Mouse (Mus musculus) cerebellum, adult 8-10 months (tissue): ENCODE results near the gene Gm10972.
"Not testable (repeated sequence)": the region's sequence is repeated elsewhere in the genome, so short reads cannot be mapped to it uniquely, and the experiment has no call there.

ENCODE experiments used
- DNase-seq: peaks from one replicate; pipeline ENCODE4 v3.0.0; 2022

Gm10972 gene

DNA sequence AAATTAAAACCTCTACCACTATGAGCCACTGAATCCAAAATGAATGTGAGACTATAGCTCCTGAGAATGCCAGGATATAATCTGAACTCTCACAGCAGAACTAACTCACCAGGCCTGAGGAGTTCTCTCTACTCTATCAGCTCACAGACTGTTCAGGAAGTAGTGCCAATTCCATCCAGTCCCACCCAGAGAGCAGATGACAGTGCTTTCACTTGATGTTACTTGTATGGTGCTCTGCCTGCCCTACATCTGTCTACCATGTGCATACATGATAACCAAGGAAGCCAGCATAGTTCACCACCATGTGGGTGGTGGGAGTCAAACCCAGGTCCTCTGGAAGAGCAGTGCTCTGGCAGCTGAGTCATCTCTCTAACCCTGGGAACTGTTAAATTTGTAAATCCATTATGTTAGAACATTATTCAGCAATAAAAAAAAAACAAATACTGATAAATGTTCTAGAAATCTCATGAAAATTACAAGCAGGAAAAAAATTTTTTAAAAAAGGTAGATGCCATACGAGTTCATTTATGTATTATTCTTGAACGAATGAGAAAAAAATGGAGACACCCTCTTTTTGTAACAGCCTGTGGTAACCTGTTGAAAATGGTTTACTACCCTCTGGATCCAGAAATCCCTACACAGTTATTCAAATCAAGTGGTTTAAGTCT is at the start of gene Gm10972:
Gm10972 (plus strand) TSS at position 618 of the 668 bp plus-strand sequence.
- DNase-seq: not testable (repeated sequence)

DNA sequence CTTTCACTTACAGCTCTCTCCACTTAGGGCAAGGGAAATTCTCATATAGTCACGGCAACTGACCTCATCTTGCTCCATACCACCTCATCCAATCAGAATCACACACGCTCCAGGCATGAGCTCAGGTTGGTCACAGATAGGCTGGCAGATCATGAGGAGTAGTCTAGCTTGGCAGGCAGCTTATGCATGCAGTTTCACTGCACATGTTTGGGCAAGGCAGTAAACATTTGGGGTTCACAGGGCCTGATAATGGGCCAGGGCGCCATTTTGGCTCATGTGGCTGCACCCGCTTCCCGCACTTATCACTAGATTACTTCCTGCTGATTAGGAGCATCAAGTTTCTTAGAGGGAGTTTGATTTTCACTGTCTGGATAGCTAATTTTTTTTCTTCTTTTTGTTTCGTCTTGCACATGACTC is 47.0 kb upstream of the Gm10972 start:
- no peak for DNase-seq

DNA sequence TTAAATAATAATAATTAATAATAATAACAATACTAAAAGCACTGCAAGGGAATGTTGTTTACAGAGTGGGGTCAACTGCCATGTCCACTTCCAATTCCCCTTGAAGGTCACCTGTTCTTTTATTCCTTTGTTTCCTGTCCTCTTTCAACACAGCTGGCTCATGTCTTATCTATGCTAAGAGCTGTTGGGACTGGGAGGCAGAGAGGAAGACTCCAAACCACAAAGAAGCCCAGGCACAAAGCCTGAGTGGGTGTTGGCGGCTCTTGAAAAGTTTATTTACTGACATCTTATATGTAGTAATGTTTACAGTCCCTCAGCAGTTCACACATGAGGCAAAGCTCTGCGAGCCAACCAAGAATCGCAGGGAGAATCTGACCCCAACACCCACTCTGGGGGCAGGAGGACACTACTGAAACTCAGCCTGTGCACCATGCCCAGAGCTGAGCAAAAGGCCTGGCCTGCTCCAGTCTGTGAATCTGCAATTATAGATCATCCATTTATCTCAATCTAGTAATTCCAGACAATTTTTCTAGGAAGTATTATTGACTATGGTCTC is 45.6 kb upstream of the Gm10972 start:
- no peak for DNase-seq

DNA sequence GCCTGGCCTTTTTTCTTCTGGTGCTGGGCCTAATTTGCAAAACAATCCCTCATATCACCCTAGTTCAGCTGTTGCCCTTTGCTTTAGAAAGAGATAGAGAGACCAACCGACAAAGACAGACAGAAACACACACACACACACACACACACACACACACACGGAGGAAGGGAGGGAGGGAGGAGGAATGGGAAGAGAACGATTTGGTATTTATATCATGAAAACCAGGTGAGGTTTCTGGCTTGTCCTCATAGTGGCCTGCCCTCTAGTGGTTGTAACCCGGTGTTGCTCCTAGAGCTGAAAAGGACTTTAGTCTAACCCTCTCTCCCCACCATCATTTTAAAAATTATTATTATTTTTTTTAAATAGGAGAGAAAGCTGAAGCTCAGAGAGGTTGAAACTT is 41.0 kb upstream of the Gm10972 start:
- peak; percentile 65 for DNase-seq

DNA sequence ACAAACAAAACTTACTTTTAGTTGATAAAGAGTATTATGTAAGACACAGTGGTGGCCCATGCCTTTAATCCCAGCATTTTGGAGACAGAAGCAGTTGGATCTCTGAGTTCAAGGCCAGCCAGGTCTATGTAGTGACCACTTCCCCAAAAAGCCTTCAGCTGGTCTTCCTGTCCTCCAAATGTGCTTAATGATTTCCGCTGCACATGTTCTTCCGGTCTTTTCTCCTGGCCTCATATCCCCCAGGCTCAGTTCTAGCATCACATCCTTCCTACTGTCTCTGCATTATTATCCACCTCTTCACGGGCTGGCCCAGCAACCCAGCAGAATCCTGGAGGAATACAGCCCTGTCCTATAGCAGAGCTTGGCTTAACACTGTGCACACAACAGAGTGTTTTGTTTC is 33.3 kb upstream of the Gm10972 start:
- no peak for DNase-seq

DNA sequence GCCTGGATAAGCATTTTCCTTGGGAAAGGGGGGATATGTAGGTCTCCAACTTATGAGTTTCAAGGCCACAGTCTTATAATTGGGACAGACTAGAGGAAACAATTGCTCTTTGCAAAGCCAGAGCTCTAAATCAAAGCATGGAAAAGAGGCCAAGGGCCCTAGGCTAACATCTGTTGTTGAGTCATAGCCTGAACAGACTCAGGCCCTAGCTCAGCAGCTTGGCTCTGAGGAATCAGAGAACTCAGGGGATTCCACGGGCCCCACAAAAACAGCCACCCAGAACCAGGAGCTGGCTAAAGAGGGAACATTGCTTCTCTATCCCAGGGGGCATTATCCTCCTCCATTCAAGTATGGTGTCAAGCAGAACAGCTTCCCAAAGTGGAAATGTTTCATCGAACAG is 32.3 kb upstream of the Gm10972 start:
- DNase-seq: no peak

DNA sequence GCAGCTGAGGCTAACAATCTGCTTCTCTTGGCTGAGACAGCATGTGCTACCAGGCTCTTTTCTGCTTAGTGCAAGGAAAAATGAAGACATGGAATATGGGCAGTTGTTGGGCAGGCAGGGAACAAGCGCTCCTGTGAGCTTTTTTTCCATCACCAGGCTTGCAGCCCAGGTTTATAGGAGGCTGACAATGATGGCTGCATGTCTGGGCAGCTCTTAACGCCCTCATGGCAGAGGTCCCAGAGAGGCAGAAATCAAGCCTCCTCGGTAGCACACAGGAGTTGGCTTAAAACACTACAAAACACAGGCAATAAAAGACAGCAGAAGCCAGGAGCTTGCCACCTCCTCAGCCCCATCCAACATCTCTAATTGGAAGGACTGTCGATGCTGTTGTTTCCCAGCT is 31.6 kb upstream of the Gm10972 start:
- peak; percentile 9 for DNase-seq

DNA sequence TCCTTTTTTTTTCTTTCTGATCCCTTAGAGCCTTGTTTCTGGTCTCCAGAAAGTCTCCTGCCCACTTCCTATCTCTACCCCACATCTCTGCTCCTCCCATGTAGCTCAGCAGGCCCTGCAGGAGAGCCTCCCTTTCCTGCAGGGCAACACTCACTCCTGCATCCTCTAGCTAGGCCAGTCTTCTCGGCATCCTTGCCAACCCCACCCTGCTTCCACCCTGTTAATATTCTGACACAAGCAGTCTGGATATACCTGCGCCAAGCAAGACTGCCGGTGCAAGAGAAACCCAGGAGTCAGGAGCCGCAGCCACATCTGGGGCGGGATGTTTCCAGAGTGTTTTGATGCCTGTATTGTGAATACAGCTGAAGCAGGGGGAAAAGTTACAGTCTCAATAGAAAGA is 31.1 kb upstream of the Gm10972 start:
- no peak for DNase-seq

DNA sequence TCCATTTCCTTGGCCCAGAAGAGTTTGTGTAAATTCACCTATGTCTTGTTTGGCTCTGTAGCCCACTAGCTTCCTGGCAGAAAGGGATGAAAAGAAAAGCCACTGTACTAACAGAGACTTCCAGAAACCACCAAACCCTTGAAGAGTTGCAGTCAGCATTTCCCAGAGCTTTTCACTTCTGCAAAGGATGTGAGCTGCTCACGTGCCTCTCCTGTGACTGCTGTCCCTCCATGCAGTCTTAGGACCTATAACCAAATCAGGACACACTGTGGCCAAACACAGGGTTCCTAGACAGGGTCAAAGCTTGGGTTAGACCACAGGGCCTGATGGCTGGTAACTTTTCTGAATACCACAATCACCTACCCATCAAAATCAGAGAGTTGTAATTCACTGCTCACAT is 30.6 kb upstream of the Gm10972 start:
- no peak for DNase-seq

DNA sequence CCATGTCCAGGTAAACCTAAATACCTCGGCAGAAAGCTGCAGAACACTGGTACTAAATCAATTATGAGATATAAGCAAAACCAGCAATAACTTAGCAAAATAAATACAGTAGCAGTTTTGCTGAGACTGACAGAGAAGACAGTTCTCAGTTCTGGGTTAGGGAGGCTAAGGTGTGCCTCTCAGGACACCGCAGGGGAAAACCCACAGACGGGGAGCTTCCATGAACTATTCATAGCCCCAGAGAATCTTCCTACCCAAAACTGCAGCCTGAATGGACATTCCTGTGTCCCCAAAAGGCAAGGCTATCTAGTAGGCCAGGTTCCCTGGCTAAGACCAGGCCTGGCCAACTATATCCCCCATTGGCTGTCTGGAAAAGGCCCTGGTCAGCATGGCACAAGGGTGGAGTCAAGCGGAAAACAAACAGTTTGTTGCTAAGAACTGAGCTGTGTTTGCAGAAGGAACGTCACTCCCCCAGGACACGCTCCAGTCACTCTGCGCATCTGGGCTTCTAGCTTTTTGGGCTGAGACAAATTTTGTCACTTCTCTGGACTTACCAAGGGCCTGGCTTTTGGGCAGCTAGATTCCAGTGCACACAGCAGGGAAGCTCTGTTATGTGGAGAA is 29.5 kb upstream of the Gm10972 start:
- DNase-seq: no peak

DNA sequence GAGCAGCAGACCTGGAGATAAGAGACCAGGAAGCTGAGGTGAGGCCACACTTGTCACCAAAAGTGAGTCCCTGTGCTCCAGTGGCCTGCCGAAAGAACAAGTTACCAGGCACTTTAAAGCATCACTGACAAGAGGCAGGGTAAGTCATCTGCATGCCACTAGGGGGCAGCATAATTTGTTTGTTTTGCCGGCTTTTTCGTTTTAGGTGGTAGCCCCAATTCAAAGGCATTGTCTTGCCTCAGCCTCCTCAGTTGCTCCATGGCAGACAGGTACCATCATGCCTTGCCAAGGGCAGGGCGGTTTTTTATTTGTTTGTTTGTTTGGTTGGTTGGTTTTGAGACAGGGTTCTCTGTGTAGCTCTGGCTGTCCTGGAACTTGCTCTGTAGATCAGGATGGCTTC is 26.2 kb upstream of the Gm10972 start:
- peak; percentile 45 for DNase-seq

DNA sequence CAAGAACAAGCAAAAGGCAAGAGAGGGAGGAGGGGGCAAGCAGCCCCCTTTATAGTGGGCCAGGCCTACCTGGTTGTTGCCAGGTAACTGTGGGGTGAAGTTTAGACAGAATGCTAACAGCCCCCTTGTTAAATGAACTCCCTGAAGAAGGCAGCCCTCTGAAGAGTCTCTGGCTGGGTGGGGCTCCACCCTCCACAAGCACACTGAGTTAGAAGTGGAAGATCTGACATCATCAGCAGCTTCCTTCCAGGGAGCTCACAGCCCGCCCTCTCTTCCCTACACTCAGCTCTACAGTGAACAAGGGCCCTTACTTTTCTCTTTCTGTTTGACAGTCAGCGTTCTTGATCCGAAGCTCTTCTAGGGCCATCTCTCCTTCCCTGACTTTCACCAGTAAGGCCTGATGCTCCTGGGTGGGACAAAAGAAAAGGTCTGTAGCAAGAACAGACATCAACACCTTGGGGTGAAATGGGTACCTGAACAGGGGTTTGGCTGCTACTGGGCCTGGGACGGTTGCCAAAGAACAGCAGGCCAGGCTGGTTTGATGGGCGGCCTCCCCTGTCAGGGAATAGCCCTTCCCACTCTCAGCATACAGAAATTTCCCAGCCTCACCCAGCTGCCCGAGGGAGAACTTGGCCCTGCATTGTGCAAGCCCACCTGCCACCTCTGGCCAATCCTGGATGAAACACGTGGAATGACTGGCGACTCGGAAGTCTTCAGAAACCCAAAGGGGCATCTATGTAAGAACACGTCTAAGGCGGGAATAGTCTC is 21.0 kb upstream of the Gm10972 start:
- no peak for DNase-seq

DNA sequence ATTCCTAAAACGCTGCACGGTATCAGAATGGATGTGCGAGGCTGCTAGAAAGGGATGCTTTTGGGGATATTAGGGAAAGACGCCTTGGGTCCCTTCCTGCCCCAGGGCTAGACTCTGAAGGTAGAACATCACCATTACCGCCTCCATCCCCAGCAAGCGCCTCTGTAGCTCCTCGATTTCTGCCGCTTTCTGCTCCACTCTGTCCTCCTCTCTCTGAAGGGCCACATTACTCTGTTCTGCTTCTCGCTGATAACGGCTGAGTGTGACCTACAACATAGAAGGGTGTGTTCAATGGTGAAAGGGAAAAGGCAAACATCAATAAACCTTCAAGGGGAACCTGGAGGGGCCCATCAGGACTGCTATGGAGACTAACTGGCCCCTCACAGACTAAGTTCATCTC is 20.4 kb upstream of the Gm10972 start:
- no peak for DNase-seq

DNA sequence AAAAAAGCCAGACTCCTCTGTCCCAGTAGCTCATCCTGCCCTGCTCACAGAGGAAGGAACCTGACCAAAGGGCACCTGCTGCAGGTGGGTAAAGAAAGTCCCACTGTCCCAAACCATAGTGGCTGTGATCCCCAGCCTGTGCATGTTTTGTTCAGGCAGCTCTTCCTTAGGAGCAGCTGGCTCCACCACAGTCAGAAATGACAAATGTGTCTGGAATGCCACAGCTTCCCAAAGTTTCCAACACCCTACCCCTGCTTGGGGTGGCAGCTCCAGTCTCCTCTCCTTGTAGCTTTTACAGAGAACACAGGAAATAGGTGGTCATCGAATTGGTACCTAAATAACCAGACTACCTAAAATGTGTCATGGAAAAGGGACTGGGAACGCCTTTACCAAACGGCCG is 18.6 kb upstream of the Gm10972 start:
- DNase-seq: no peak

DNA sequence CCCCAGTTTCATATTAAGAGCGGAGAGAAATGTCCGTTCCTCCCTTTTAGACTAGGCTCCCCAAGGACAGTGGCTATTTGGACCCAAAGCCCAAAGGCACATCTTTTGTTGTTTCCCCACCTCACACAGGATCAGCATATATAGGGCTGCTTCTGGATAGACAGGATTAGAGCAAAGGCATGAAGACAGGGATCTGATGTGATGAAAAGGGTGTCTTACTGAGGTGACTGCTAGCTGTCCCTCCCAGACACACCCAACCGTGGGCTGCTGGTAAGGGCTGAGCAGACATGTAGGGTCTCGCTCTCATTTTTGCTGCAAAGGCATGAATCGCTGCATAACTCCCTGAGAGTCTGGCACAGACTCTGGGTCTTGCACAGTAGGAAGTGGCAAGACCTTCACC is 14.2 kb upstream of the Gm10972 start:
- DNase-seq: no peak

DNA sequence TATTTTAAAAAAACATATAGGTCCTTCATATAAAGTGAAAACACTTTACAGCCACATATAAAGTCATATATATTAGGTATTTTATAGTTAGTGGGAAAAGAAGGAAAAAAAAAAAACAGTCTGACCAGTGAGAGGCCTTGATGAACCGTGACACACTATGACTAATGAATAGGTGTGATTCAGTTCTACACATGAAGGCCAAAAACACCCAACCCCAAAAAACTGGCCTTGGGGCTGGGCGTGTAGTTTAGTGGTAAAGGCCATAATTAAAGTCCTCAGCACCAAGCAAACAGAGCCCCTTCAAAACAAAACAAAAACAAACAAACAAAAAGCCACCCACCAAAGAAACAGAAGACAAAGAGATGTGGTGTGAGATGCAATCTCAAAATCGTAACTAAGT is 13.0 kb upstream of the Gm10972 start:
- DNase-seq: no peak

DNA sequence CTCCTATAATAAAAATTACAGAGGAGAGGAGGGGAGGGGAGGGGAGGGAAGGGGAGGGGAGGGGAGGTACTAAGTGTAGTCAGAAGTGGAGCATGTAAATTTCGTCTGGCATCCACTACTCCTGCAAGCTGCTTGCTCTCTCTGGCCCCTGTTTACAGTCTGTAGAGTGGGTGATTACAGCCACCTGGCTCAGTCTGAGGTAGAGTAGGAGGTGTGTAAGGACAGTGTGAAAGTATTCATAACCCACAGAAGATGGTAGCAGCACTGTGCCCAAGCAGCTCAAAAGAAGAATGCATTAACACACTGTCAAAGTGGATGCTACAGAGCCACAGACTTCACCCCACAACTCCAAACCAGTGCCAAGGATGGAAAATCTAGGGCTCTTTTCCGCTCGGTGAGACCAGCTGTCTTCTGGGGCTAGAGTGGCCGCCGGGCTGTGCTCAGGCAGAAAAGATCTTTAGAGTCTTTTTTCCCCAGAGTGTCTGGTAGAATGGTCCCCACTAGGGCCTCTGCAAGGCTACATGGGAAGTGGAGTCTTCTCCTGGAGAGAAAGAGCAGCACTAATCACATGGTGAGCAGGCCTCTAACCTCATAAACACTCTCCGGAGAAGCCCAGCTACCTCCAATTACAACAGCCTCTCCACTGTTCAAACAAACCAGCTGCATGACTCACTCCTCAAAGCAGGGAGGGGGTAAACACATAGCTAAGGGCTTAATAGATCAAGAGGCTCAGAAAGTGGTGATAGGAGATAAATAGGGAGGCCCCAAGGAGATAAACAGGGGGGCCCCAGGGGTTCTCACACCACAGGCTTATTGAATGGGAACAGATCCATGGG is 6.1 kb downstream of the Gm10972 start:
- no peak for DNase-seq

DNA sequence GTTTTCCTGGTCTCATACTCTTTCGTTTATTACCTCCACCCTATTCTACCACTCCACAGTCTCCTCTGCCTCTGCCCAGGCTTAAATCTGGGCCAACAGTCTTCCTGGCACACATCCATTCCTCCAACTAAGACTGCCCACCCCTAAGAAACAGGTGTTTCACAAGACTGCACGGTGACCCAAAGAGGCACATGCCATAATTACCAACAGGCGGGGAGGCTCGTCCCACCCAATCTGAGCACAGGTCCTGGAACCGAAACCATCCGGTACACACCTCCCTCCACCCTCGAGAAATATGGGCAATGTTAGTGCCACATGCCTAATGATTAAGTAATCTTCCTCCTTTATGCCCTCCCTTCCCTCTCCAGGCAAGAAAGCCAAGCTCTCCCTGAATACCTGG is 7.5 kb downstream of the Gm10972 start:
- no peak for DNase-seq

DNA sequence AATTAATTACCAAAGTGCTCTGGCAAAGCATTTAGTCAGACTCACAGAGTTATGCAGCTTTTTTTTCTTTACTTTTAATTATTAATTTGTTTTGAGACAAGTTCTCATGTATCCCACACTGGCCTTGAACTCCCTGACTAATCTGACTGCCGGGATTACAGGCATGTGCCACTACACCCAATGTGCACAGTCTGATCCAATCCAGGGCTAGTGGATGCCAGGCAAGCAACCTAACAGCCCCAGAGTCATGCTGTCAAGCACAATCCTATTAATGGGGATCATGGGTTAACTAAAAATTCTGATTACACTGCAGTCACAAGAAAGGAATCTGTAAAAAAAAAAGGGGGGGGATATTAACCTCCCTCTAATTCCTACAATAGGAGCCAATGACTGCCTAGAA is 11.1 kb downstream of the Gm10972 start:
- DNase-seq: not testable (repeated sequence)

DNA sequence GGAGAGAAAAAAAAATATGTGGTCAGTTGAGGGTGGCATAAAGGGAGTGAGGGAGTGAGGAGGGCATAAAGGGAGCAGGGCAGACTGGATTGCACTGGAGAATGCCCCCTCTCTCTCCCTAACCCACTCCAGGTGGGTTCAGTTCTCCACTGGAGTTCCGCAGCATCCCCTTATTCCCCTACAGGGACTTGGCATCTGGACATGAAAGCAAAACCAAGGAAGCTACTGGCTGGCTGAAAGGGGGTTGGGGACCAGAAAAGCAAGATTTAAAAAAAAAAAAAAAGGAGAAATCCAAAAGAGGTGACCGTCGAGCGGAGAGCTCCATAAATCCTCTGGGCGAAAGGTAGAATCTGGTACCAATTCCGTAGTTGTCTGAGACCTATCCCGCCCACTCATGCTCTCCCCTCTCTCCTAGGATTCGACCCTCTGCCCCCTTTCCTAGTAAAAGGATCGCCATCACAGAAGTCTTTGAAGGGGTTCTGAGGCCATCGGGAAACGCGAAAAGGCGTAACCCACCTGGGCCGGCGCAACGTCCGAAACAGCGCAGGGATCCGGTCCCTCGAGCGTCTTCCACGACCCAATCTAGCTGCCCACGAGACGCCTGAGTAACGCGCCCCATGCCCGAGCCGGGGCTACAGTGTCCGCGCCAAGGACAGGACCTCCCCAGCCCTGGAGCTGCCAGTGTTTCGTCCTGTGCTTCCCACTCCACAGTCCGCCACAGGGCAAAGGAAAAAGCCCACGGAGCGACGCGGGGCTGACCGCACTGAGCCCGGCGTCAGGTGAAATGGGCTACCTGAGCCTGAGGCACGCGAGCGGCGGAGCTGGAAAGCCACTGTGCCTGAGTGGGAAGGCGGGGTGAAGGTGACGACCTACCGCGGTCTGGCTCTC is 15.2 kb downstream of the Gm10972 start:
- not testable (repeated sequence) for DNase-seq

DNA sequence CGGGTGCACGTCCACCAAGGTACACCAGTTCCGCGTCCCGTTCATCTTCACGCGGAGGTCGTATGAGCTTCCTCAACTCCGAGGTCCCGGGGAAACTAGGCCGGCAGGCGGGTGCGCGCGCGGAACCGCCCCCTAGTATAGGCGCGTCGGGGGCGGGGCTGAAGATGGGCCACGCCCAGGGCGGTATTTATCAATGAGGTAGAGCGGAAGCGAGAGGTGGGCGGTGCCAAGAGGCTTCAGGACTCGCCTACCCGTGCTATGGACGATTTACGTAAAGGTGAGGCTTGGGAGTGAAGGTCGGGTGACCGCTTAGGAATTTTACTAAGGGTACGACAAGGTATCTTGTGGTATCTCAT is 15.8 kb downstream of the Gm10972 start, which contains the start of gene Tuft1:
Tuft1 (minus strand) TSS at position 133 of the 356 bp plus-strand sequence.
- peak; percentile 51 for DNase-seq
